Mouse (Mus musculus) forebrain, embryonic 11.5 days (tissue): Measurements from ENCODE around the gene Nedd9. TPM values are rescaled to one million over a fixed set of nuclear protein-coding genes. Genes with fewer than 3 reads are reported as not detected.

ENCODE experiments used
- ATAC-seq: fragments of 200-750 bp; cut with Nextera tagmentation; replicated peaks from 2 replicates; pipeline ENCODE4 v1.8.0; 2017; ENCODE audit warnings: moderate TSS enrichment; ENCODE audit not compliant: low FRiP score
- DNase-seq: peaks from one replicate; pipeline ENCODE4 v3.0.0-alpha.2; 2017; ENCODE audit warnings: low spot score
- H3K27ac ChIP-seq: fragments of 300-500 bp; sonication (generic); 2 replicates; pipeline ENCODE4 v1.5.1; 2014; ENCODE audit warnings: low read depth, low read length
- H3K27me3 ChIP-seq: fragments of 300-500 bp; sonication (generic); 2 replicates; pipeline ENCODE4 v1.6.1; 2014; ENCODE audit warnings: mild to moderate bottlenecking, low read length, mixed read lengths; ENCODE audit not compliant: control insufficient read depth, insufficient read depth
- H3K36me3 ChIP-seq: fragments of 300-500 bp; sonication (generic); 2 replicates; pipeline ENCODE4 v1.6.1; 2014; ENCODE audit warnings: mild to moderate bottlenecking, low read length, moderate library complexity, mixed read lengths; ENCODE audit not compliant: control insufficient read depth, insufficient read depth
- H3K4me1 ChIP-seq: fragments of 300-500 bp; sonication (generic); replicated peaks from 2 replicates; pipeline ENCODE4 v1.6.1; 2014; ENCODE audit warnings: low read length, mixed read lengths; ENCODE audit not compliant: control insufficient read depth, insufficient read depth
- H3K4me2 ChIP-seq: fragments of 300-500 bp; sonication (generic); 2 replicates; pipeline ENCODE4 v1.6.1; 2014; ENCODE audit warnings: low read depth, mild to moderate bottlenecking, low read length, moderate library complexity, mixed read lengths; ENCODE audit not compliant: severe bottlenecking
- H3K4me3 ChIP-seq: fragments of 300-500 bp; sonication (generic); 2 replicates; pipeline ENCODE4 v1.5.1; 2014; ENCODE audit warnings: low read depth, low read length
- H3K9ac ChIP-seq: fragments of 300-500 bp; sonication (generic); 2 replicates; pipeline ENCODE4 v1.6.1; 2014; ENCODE audit warnings: low read length
- H3K9me3 ChIP-seq: fragments of 300-500 bp; sonication (generic); 2 replicates; pipeline ENCODE4 v1.6.1; 2016; ENCODE audit warnings: low read length, mixed read lengths; ENCODE audit not compliant: control insufficient read depth
- WGBS: fragments of 180-500 bp; shearing (Covaris S2); extraction: QIAGEN DNeasy Blood & Tissue Kit; methylation state at CpG from one replicate; pipeline ENCODE4 v1.1.7; 2014; 5-methylcytosine and 5-hydroxymethylcytosine counted together
- polyA plus RNA-seq: library from polyadenylated mRNA; unstranded; fragments of >200 nt; fragmentation: Nextera tagmentation; extraction: Ambion mirVana; gene quantifications from 2 replicates; pipeline ENCODE4 v1.2.1, GENCODE M21; 2014

Gene Nedd9
- polyA plus RNA-seq, 1 experiment from 2014 or later, result 27.0 TPM

DNA sequence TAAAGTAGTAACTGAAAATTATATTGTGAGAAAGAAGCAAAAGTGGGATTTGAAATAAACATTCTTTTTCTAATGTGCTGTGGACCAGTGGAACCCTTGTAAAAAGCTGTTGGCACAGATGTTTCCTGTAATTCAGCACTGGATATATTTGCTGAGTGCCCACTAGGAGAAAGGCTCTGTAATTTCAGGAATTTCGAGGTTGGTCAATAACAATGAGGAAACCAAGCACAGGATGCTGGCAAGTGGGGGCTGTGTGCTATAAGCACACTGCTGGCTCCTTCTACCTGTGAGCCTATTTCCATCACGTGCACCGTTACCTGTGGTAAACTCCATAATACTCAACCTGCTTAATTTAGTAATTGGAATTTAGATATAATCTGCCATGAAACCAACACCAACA, 133.5 kb downstream of the Nedd9 start:
- WGBS, result 75% methylated on average over 3 of the region's 3 CpGs
- Histone ChIP-seq H3K9ac (no peak overlapping the region), H3K4me3 (no peak overlapping the region), H3K4me1 (peaks cover 11% of the 10 kb centered on the region; the same call in 1 of the 2 replicates), H3K27ac (no peak overlapping the region), H3K9me3 (no peaks in the 10 kb centered on the region), H3K4me2 (no peak overlapping the region), H3K27me3 (no peaks in the 10 kb centered on the region), H3K36me3 (no peaks in the 10 kb centered on the region)
- DNase-seq (no peak), ATAC-seq (no peak)

GRCm38 (mm10) chr13:41352352-41352751, 134.8 kb downstream of the Nedd9 start:
- Histone ChIP-seq H3K36me3 (no peaks in the 10 kb centered on the region), H3K4me1 (peaks cover 8% of the 10 kb centered on the region; the same call in 1 of the 2 replicates), H3K27ac (peak overlapping the region; percentile 32; the same call in 1 of the 2 replicates), H3K4me2 (no peak overlapping the region), H3K27me3 (no peaks in the 10 kb centered on the region), H3K9ac (no peak overlapping the region), H3K9me3 (no peaks in the 10 kb centered on the region), H3K4me3 (no peak overlapping the region)
- 19% methylated on average over 5 of the region's 5 CpGs for WGBS
- DNase-seq (peak; percentile 52), ATAC-seq (peak; percentile 66)

GRCm38 (mm10) chr13:41350589-41350988, 136.6 kb downstream of the Nedd9 start:
- Histone ChIP-seq H3K27ac (no peak overlapping the region), H3K4me1 (peaks cover 6% of the 10 kb centered on the region; the same call in 1 of the 2 replicates), H3K36me3 (no peaks in the 10 kb centered on the region), H3K4me3 (no peak overlapping the region), H3K27me3 (no peaks in the 10 kb centered on the region), H3K9ac (no peak overlapping the region), H3K4me2 (no peak overlapping the region), H3K9me3 (no peaks in the 10 kb centered on the region)
- no peak for ATAC-seq
- 90% methylated on average over 3 of the region's 3 CpGs for WGBS
- DNase-seq, result peak; percentile 16

DNA sequence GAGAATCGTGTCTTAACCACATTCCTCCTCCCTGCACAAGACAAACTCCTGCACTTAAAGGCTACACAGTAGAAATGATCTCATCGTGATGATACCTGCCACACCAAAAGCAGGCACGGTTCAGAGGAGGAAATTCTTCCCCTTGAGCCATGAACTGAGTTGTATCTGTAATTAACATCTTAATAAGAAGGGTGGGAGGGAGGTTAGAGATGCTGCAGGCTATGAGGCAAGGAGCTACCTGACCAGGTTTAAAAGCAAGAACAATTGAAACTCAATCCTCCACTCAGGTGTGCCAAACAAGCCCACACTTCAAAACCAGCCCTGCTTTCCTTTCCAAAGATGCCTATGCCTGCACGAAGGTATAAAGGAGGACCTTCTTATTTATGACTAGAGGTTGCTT, 137.4 kb downstream of the Nedd9 start:
- Histone ChIP-seq H3K9me3 (no peaks in the 10 kb centered on the region), H3K36me3 (no peaks in the 10 kb centered on the region), H3K9ac (no peak overlapping the region), H3K4me1 (peaks cover 6% of the 10 kb centered on the region; the same call in 1 of the 2 replicates), H3K4me2 (no peak overlapping the region), H3K27me3 (no peaks in the 10 kb centered on the region), H3K27ac (no peak overlapping the region), H3K4me3 (no peak overlapping the region)
- DNase-seq, result peak; percentile 9
- WGBS, result 57% methylated on average over 4 of the region's 4 CpGs
- no peak for ATAC-seq

DNA sequence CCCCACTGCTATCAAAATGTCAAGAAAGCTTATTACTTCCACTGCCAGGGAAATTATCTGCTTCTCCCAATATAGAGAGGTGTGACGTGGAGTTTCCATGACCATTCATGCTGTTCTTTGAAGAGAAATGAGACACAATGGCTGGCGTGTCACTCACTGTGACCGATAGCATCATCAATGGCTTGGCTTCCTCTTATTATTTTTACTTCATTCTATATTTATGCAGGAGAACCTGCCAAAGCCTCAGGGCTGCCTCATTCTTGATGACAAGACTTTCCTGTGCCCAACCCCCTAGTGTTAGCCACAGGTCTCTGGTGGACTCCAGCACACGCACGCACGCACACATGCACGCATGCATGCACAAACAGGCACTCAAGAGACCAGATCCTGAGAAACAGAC, 141.4 kb downstream of the Nedd9 start:
- no peak overlapping the region for H3K27ac ChIP-seq
- 93% methylated on average over 7 of the region's 7 CpGs for WGBS
- no peaks in the 10 kb centered on the region for H3K27me3 ChIP-seq
- no peaks in the 10 kb centered on the region for H3K9me3 ChIP-seq
- no peak overlapping the region for H3K4me2 ChIP-seq
- no peaks in the 10 kb centered on the region for H3K4me1 ChIP-seq
- no peak overlapping the region for H3K9ac ChIP-seq
- ATAC-seq (no peak), DNase-seq (peak; percentile 30)
- H3K36me3 ChIP-seq, result no peaks in the 10 kb centered on the region
- no peak overlapping the region for H3K4me3 ChIP-seq

- no peaks in the 10 kb centered on the region for H3K4me1 ChIP-seq
- no peak overlapping the region for H3K4me3 ChIP-seq
- H3K36me3 ChIP-seq, result no peaks in the 10 kb centered on the region
- H3K4me2 ChIP-seq, result no peak overlapping the region
- no peak overlapping the region for H3K27ac ChIP-seq
- H3K27me3 ChIP-seq, result no peaks in the 10 kb centered on the region
- 63% methylated on average over 6 of the region's 6 CpGs for WGBS
- H3K9me3 ChIP-seq, result no peaks in the 10 kb centered on the region
- ATAC-seq (no peak), DNase-seq (peak; percentile 42)
- no peak overlapping the region for H3K9ac ChIP-seq
Observed at GRCm38 (mm10) chr13:41345306-41345705, 141.9 kb downstream of the Nedd9 start.

DNA sequence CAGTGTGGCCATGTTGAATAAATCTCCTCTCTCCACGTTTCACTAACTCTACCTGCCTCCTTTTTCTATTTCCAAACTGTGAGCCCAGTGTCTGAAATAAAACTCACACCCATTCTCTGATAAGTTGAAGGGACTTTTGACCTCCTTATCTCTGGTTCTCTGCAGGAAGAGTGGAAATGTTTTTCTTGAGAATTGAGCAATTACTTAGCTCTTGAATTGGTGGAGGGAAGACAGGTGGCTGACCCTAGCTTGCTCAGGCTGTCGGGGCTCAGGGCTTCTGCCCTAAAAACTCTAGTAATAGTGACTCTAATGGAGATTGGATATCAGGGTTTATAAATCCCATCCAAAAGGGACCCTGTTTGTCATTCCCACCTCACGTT, 143.3 kb downstream of the Nedd9 start:
- DNase-seq (no peak), ATAC-seq (no peak)
- H3K9ac ChIP-seq, result no peak overlapping the region
- H3K27me3 ChIP-seq, result no peaks in the 10 kb centered on the region
- H3K4me3 ChIP-seq, result no peak overlapping the region
- no peak overlapping the region for H3K4me2 ChIP-seq
- H3K27ac ChIP-seq, result no peak overlapping the region
- no peaks in the 10 kb centered on the region; the same call in 1 of the 2 replicates for H3K4me1 ChIP-seq
- no peaks in the 10 kb centered on the region for H3K36me3 ChIP-seq
- H3K9me3 ChIP-seq, result no peaks in the 10 kb centered on the region
- 88% methylated on average over 3 of the region's 3 CpGs for WGBS

- no peak overlapping the region for H3K9ac ChIP-seq
- no peak for ATAC-seq
- no peak overlapping the region for H3K4me2 ChIP-seq
- 68% methylated on average over 3 of the region's 3 CpGs for WGBS
- H3K9me3 ChIP-seq, result no peaks in the 10 kb centered on the region
- no peaks in the 10 kb centered on the region; the same call in 1 of the 2 replicates for H3K4me1 ChIP-seq
- peak; percentile 31 for DNase-seq
- H3K4me3 ChIP-seq, result no peak overlapping the region
- no peak overlapping the region for H3K27ac ChIP-seq
- no peaks in the 10 kb centered on the region for H3K27me3 ChIP-seq
- H3K36me3 ChIP-seq, result peaks cover 4% of the 10 kb centered on the region; the same call in 1 of the 2 replicates
Observed at GRCm38 (mm10) chr13:41343163-41343886, 143.8 kb downstream of the Nedd9 start.

DNA sequence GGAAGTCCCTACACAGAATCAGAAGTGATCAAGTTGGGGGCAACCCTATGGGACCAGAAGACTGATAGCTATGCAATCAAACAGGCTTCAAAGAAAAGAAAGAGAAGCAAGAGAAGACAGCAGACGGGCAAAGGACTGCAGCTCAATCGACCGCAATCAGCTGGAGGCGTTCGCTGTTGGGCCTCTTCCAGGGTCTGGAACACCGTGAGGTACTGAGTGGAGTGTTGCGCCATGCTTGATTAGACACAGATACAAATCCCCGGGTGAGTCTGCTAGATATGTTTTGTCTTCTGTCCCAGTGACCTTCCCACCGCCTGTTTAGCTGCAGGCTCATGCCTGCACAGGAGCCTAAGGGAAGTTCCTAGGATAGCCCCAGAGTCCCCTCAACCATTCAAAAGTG, 145.7 kb downstream of the Nedd9 start:
- Histone ChIP-seq H3K27me3 (no peaks in the 10 kb centered on the region), H3K9me3 (no peaks in the 10 kb centered on the region), H3K4me1 (no peaks in the 10 kb centered on the region; the same call in 1 of the 2 replicates), H3K4me3 (no peak overlapping the region), H3K27ac (no peak overlapping the region), H3K4me2 (no peak overlapping the region), H3K36me3 (peaks cover 4% of the 10 kb centered on the region; the same call in 1 of the 2 replicates), H3K9ac (no peak overlapping the region)
- DNase-seq (peak; percentile 29), ATAC-seq (no peak)
- WGBS, result 85% methylated on average over 9 of the region's 9 CpGs
